Comparison of ENCODE assay signal across 30 mouse cellular contexts in genomic region chr2:122779967-122780366, GRCm38 (mm10). TPM values are rescaled to one million over a fixed set of nuclear protein-coding genes. Genes with fewer than 3 reads are reported as not detected.
DNase-seq lines count a peak whose midpoint lies in the region; ATAC-seq and TF ChIP-seq lines count a peak whose summit lies in the region.
"Had no signal": no experiment of that assay in that cellular context is flagged by ENCODE, and none has a peak within 500 bp of the region (broad histone marks: within the 10 kb centered on the region; RNA-seq: fewer than 3 reads in every experiment).

No protein-coding gene starts in this region.

- H3K4me1 ChIP-seq in neural tube, embryonic 15.5 days, result no peaks in the 10 kb centered on the region
- H3K4me1 ChIP-seq in intestine, postnatal 0 days (replicated peaks; ENCODE audit: control insufficient read depth, insufficient read depth, low read length), result peaks cover 12% of the 10 kb centered on the region
- H3K4me1 ChIP-seq: embryonic facial prominence, embryonic 12.5 days; forebrain, embryonic 13.5 days; heart, embryonic 12.5 days; hindbrain, embryonic 15.5 days; liver, embryonic 12.5 days had no signal

- DNase-seq in heart, adult 11 months, result peak; percentile 88
- DNase-seq in heart, adult 8-10 months (ENCODE audit: low spot score), result no peak
- peak; percentile 22 for DNase-seq in neural tube, embryonic 10.5 days (ENCODE audit: extremely low spot score, low spot score)
- peak; percentile 29 for DNase-seq in yolk sac, embryonic 10.5 days (ENCODE audit: low spot score)
- no peak for DNase-seq in kidney, postnatal 10 days
- no peak for DNase-seq in urinary bladder, postnatal 10 days (ENCODE audit: low spot score)
- DNase-seq: adrenal gland, postnatal 10 days; cerebellum, adult 18-20 months; cerebellum, postnatal 36 days; gastrocnemius, postnatal 36 days; heart, postnatal 14 days; kidney, adult 11 months; layer of hippocampus, postnatal 36 days; lung, embryonic 14.5 days; right cerebral cortex, adult 18-20 months; spleen, adult 18-20 months; thymus, adult 18-20 months had no signal

- no peaks in the 10 kb centered on the region for H3K9me3 ChIP-seq in neural tube, embryonic 15.5 days (replicated peaks)
- no peaks in the 10 kb centered on the region for H3K9me3 ChIP-seq in intestine, postnatal 0 days (ENCODE audit: control insufficient read depth)
- H3K9me3 ChIP-seq: embryonic facial prominence, embryonic 12.5 days; forebrain, embryonic 13.5 days; heart, embryonic 12.5 days; hindbrain, embryonic 15.5 days; liver, embryonic 12.5 days had no signal

- no peaks in the 10 kb centered on the region for H3K36me3 ChIP-seq in neural tube, embryonic 15.5 days
- no peaks in the 10 kb centered on the region for H3K36me3 ChIP-seq in intestine, postnatal 0 days (ENCODE audit: control insufficient read depth, insufficient read depth)
- H3K36me3 ChIP-seq: embryonic facial prominence, embryonic 12.5 days; heart, embryonic 12.5 days; hindbrain, embryonic 15.5 days; liver, embryonic 12.5 days had no signal

- H3K4me2 ChIP-seq in neural tube, embryonic 15.5 days, result no peak overlapping the region
- no peak overlapping the region for H3K4me2 ChIP-seq in intestine, postnatal 0 days (replicated peaks; ENCODE audit: low read depth)
- H3K4me2 ChIP-seq: embryonic facial prominence, embryonic 12.5 days; forebrain, embryonic 13.5 days; heart, embryonic 12.5 days; hindbrain, embryonic 15.5 days; liver, embryonic 12.5 days; lung, embryonic 14.5 days had no signal

- WGBS in neural tube, embryonic 15.5 days, result 60% methylated on average over 5 of the region's 5 CpGs
- whole genome bisulfite sequencing in intestine, postnatal 0 days, result 24% methylated on average over 5 of the region's 5 CpGs

- H3K27ac ChIP-seq in neural tube, embryonic 15.5 days (replicated peaks), result no peak overlapping the region
- H3K27ac ChIP-seq in intestine, postnatal 0 days (ENCODE audit: low read depth, low read length), result no peak overlapping the region
- H3K27ac ChIP-seq: embryonic facial prominence, embryonic 12.5 days; forebrain, embryonic 13.5 days; hindbrain, embryonic 15.5 days; kidney, postnatal 0 days; layer of hippocampus, adult 2 months; liver, embryonic 12.5 days had no signal

- no peaks in the 10 kb centered on the region for H3K27me3 ChIP-seq in neural tube, embryonic 15.5 days (replicated peaks)
- no peaks in the 10 kb centered on the region for H3K27me3 ChIP-seq in intestine, postnatal 0 days (replicated peaks; ENCODE audit: control insufficient read depth, insufficient read depth, low read length)
- H3K27me3 ChIP-seq: embryonic facial prominence, embryonic 12.5 days; forebrain, embryonic 13.5 days; heart, embryonic 12.5 days; hindbrain, embryonic 15.5 days; liver, embryonic 12.5 days had no signal

- H3K9ac ChIP-seq in neural tube, embryonic 15.5 days (replicated peaks), result no peak overlapping the region
- no peak overlapping the region for H3K9ac ChIP-seq in intestine, postnatal 0 days (ENCODE audit: low read depth, low read length)
- H3K9ac ChIP-seq: embryonic facial prominence, embryonic 12.5 days; forebrain, embryonic 13.5 days; heart, embryonic 12.5 days; hindbrain, embryonic 15.5 days; liver, embryonic 12.5 days; lung, embryonic 14.5 days had no signal

- peak; percentile 35; the same call in 1 of the 2 replicates for TF ChIP-seq CTCF in intestine, postnatal 0 days (IDR thresholded peaks at IDR 0.05; ENCODE audit: low read depth)

- no peak for ATAC-seq in neural tube, embryonic 15.5 days (ENCODE audit: low FRiP score)
- ATAC-seq in intestine, postnatal 0 days, result peak; percentile 59
- ATAC-seq: activated CD4-positive, CD25-positive, alpha-beta regulatory T cell, adult 4 months; CD4-positive, CD25-positive, alpha-beta regulatory T cell, adult 4 months; forebrain, embryonic 13.5 days; liver, embryonic 12.5 days; midbrain, embryonic 16.5 days had no signal

- no peak overlapping the region for H3K4me3 ChIP-seq in neural tube, embryonic 15.5 days (replicated peaks)
- no peak overlapping the region for H3K4me3 ChIP-seq in intestine, postnatal 0 days (ENCODE audit: low read depth, low read length)
- H3K4me3 ChIP-seq: embryonic facial prominence, embryonic 12.5 days; erythroblast, embryonic 14.5 days; forebrain, embryonic 13.5 days; heart, embryonic 12.5 days; hindbrain, embryonic 15.5 days; layer of hippocampus, adult 2 months; liver, embryonic 12.5 days had no signal

RNA-seq across cellular contexts. Expression of gene Sqor, which starts 14.9 kb away (rescaled TPM):
- total RNA-seq in heart, adult 8-10 months (2022), result 10 to 100 TPM; 45.8 to 67.7 (median 56.3) TPM
- polyA plus RNA-seq in neural tube, embryonic 15.5 days (2015; fragmentation: Nextera tagmentation; extraction: Ambion mirVana), result 3.2 and 6.3 TPM in 2 replicates
- polyA plus RNA-seq in intestine, postnatal 0 days (2015; fragmentation: Nextera tagmentation; extraction: Ambion mirVana), result 58.3 and 62.2 TPM in 2 replicates

RNA-seq across cellular contexts. Expression of gene Bloc1s6, which starts 41.7 kb away (rescaled TPM):
- total RNA-seq in heart, adult 8-10 months (2022), result 10 to 100 TPM; 25.1 to 33.1 (median 29.1) TPM
- polyA plus RNA-seq in neural tube, embryonic 15.5 days (2015; fragmentation: Nextera tagmentation; extraction: Ambion mirVana), result 80.0 and 87.8 TPM in 2 replicates
- 34.6 and 38.3 TPM in 2 replicates for polyA plus RNA-seq in intestine, postnatal 0 days (2015; fragmentation: Nextera tagmentation; extraction: Ambion mirVana)

Comparison
In these comparisons a context has a peak if more than half of its experiments do, and no peak if none do; other contexts are left out.
1. DNase-seq: peak in heart, adult 11 months (single experiment), neural tube, embryonic 10.5 days (single experiment) and yolk sac, embryonic 10.5 days (single experiment); none in heart, adult 8-10 months (single experiment), kidney, postnatal 10 days (single experiment) and urinary bladder, postnatal 10 days (single experiment).